Mouse (Mus musculus) MEL (cell line): Measurements from ENCODE around the gene Aarsd1. TPM values are rescaled to one million over a fixed set of nuclear protein-coding genes. Genes with fewer than 3 reads are reported as not detected.

Experiments used
- DNase-seq: peaks from one replicate; pipeline ENCODE4 v3.0.0; 2011; ENCODE audit warnings: low read depth, low spot score
- H3K27ac ChIP-seq: 2 replicates; pipeline ENCODE4 v1.5.1; 2012; ENCODE audit warnings: low read depth, mild to moderate bottlenecking, control low read depth, low read length, moderate library complexity; ENCODE audit not compliant: control insufficient read depth
- H3K27me3 ChIP-seq, 2 experiments: fragments of 150-350 bp in 1 of 2; sonication (generic) in 1 of 2; 2 replicates each; pipeline ENCODE4 v1.6.1; 2012; ENCODE audit warnings: low read length in 2 of 2, mild to moderate bottlenecking in 2 of 2, improper control_type of control experiment in 1 of 2, moderate library complexity in 1 of 2; ENCODE audit not compliant: insufficient read depth in 2 of 2, control insufficient read depth in 1 of 2
- H3K36me3 ChIP-seq, 2 experiments: 2 replicates each; pipeline ENCODE4 v1.6.1; 2012 to 2014; ENCODE audit warnings: low read length in 2 of 2, improper control_type of control experiment in 1 of 2, inconsistent platforms in 1 of 2, mild to moderate bottlenecking in 1 of 2; ENCODE audit not compliant: insufficient read depth in 2 of 2, control insufficient read depth in 1 of 2
- H3K4me1 ChIP-seq, 2 experiments: fragments of 150-350 bp in 1 of 2; sonication (generic) in 1 of 2; 2 replicates each; pipeline ENCODE4 v1.6.1; 2012; ENCODE audit warnings: low read length in 2 of 2, improper control_type of control experiment in 1 of 2, mild to moderate bottlenecking in 1 of 2; ENCODE audit not compliant: insufficient read depth in 2 of 2, control insufficient read depth in 1 of 2
- H3K4me3 ChIP-seq, 2 experiments: fragments of 150-350 bp in 1 of 2; sonication (generic) in 1 of 2; 2 replicates each; pipeline ENCODE4 v1.5.1; 2012; ENCODE audit warnings: low read depth in 2 of 2, low read length in 2 of 2, mild to moderate bottlenecking in 2 of 2, moderate library complexity in 2 of 2, control low read depth in 1 of 2, improper control_type of control experiment in 1 of 2; ENCODE audit not compliant: control insufficient read depth in 1 of 2, insufficient read depth in 1 of 2
- H3K79me2 ChIP-seq: 2 replicates; pipeline ENCODE4 v1.6.1; 2012; ENCODE audit warnings: mild to moderate bottlenecking, low read length, moderate library complexity; ENCODE audit not compliant: control insufficient read depth, poor library complexity, insufficient read depth
- H3K9ac ChIP-seq: 2 replicates; pipeline ENCODE4 v1.6.1; 2012; ENCODE audit warnings: low read depth, mild to moderate bottlenecking, control low read depth, low read length, moderate library complexity; ENCODE audit not compliant: control insufficient read depth, poor library complexity, severe bottlenecking
- H3K9me3 ChIP-seq: fragments of 150-350 bp; sonication (generic); replicated peaks from 2 replicates; pipeline ENCODE4 v1.6.1; 2012; ENCODE audit warnings: mild to moderate bottlenecking, low read length, improper control_type of control experiment, moderate library complexity; ENCODE audit not compliant: insufficient read depth
- BHLHE40 ChIP-seq: IDR thresholded peaks from 2 replicates; pipeline ENCODE4 v1.6.1; 2012; ENCODE audit warnings: low read depth, mild to moderate bottlenecking, inconsistent platforms, low read length, improper control_type of control experiment, borderline replicate concordance
- CHD1 ChIP-seq: IDR thresholded peaks from 2 replicates; pipeline ENCODE4 v1.6.1; 2012; ENCODE audit warnings: low read depth, mild to moderate bottlenecking, inconsistent platforms, low read length, improper control_type of control experiment
- CTCF ChIP-seq, 3 experiments: IDR thresholded peaks in 2 of 3; conservative IDR thresholded peaks in 1 of 3; 2 replicates each; pipeline ENCODE4 v1.5.1; 2011 to 2012; ENCODE audit warnings: low read length in 3 of 3, low read depth in 2 of 3, mild to moderate bottlenecking in 2 of 3, improper control_type of control experiment in 1 of 3, inconsistent platforms in 1 of 3, mixed read lengths in 1 of 3, moderate library complexity in 1 of 3; ENCODE audit not compliant: control insufficient read depth in 1 of 3, insufficient read depth in 1 of 3, poor library complexity in 1 of 3, severe bottlenecking in 1 of 3
- E2F4 ChIP-seq: IDR thresholded peaks from 2 replicates; pipeline ENCODE4 v1.6.1; 2011; ENCODE audit warnings: low read depth, low read length, improper control_type of control experiment, borderline replicate concordance
- GATA1 ChIP-seq: IDR thresholded peaks from 2 replicates; pipeline ENCODE4 v1.6.1; 2011; ENCODE audit warnings: low read depth, low read length, improper control_type of control experiment
- HCFC1 ChIP-seq: IDR thresholded peaks from 2 replicates; pipeline ENCODE4 v1.6.1; 2012; ENCODE audit warnings: low read depth, mild to moderate bottlenecking, inconsistent platforms, low read length, improper control_type of control experiment, moderate library complexity
- MAZ ChIP-seq: IDR thresholded peaks from 2 replicates; pipeline ENCODE4 v1.6.1; 2012; ENCODE audit warnings: low read depth, mild to moderate bottlenecking, inconsistent platforms, low read length, improper control_type of control experiment
- MEF2A ChIP-seq: IDR thresholded peaks from 2 replicates; pipeline ENCODE4 v1.6.1; 2014; ENCODE audit warnings: low read depth, mild to moderate bottlenecking, inconsistent platforms, low read length, improper control_type of control experiment; ENCODE audit not compliant: poor library complexity, insufficient replicate concordance, severe bottlenecking; ENCODE audit errors: extremely low read depth
- NELFE ChIP-seq: IDR thresholded peaks from 2 replicates; pipeline ENCODE4 v1.6.1; 2011; ENCODE audit warnings: low read depth, low read length, improper control_type of control experiment
- NRF1 ChIP-seq: IDR thresholded peaks from 2 replicates; pipeline ENCODE4 v1.6.1; 2014; ENCODE audit warnings: low read depth, mild to moderate bottlenecking, inconsistent platforms, low read length, improper control_type of control experiment, moderate library complexity; ENCODE audit not compliant: poor library complexity, insufficient read depth, severe bottlenecking
- POLR2AphosphoS5 ChIP-seq: IDR thresholded peaks from 2 replicates; pipeline ENCODE4 v1.6.1; 2012; ENCODE audit warnings: low read depth, borderline replicate concordance, mild to moderate bottlenecking, inconsistent platforms, low read length, moderate library complexity, mixed read lengths
- RCOR1 ChIP-seq: IDR thresholded peaks from 2 replicates; pipeline ENCODE4 v1.6.1; 2012; ENCODE audit warnings: low read depth, mild to moderate bottlenecking, inconsistent platforms, low read length, improper control_type of control experiment
- SIN3A ChIP-seq: IDR thresholded peaks from 2 replicates; pipeline ENCODE4 v1.6.1; 2012; ENCODE audit warnings: low read length, improper control_type of control experiment, inconsistent platforms
- SMC3 ChIP-seq: IDR thresholded peaks from 2 replicates; pipeline ENCODE4 v1.6.1; 2011; ENCODE audit warnings: low read depth, low read length, improper control_type of control experiment
- TAL1 ChIP-seq: IDR thresholded peaks from 2 replicates; pipeline ENCODE4 v1.6.1; 2012; ENCODE audit warnings: mild to moderate bottlenecking, inconsistent platforms, low read length, moderate library complexity, mixed read lengths
- TBP ChIP-seq: IDR thresholded peaks from 2 replicates; pipeline ENCODE4 v1.8.0; 2011; ENCODE audit warnings: low read depth, low read length, improper control_type of control experiment
- TCF12 ChIP-seq: IDR thresholded peaks from 2 replicates; pipeline ENCODE4 v1.6.1; 2014; ENCODE audit warnings: low read depth, mild to moderate bottlenecking, inconsistent platforms, low read length, improper control_type of control experiment, moderate library complexity
- UBTF ChIP-seq: IDR thresholded peaks from 2 replicates; pipeline ENCODE4 v1.6.1; 2012; ENCODE audit warnings: low read depth, mild to moderate bottlenecking, inconsistent platforms, low read length, improper control_type of control experiment, moderate library complexity, borderline replicate concordance; ENCODE audit not compliant: insufficient read depth
- USF2 ChIP-seq, 2 experiments: IDR thresholded peaks; 2 replicates each; pipeline ENCODE4 v1.6.1; 2011 to 2012; ENCODE audit warnings: improper control_type of control experiment in 2 of 2, low read length in 2 of 2, borderline replicate concordance in 1 of 2, inconsistent platforms in 1 of 2, low read depth in 1 of 2, mild to moderate bottlenecking in 1 of 2; ENCODE audit not compliant: insufficient read depth in 1 of 2
- ZC3H11A ChIP-seq: IDR thresholded peaks from 2 replicates; pipeline ENCODE4 v1.6.1; 2012; ENCODE audit warnings: low read depth, mild to moderate bottlenecking, inconsistent platforms, low read length, improper control_type of control experiment
- ZKSCAN1 ChIP-seq: IDR thresholded peaks from 2 replicates; pipeline ENCODE4 v1.6.1; 2012; ENCODE audit warnings: low read depth, mild to moderate bottlenecking, inconsistent platforms, low read length, improper control_type of control experiment, moderate library complexity
- polyA plus RNA-seq, 2 experiments: library from polyadenylated mRNA; stranded (reverse) in 1 of 2; unstranded in 1 of 2; fragments of >175 nt in 1 of 2; fragments of >200 nt in 1 of 2; gene quantifications; 2 replicates each; pipeline versions ENCODE4 v1.2.1 to v1.2.4; 2012; ENCODE audit warnings: low replicate concordance in 2 of 2, low read depth in 1 of 2; ENCODE audit not compliant: insufficient read length in 2 of 2, insufficient read depth in 1 of 2, missing spikeins in 1 of 2
- total RNA-seq: library from RNA; depleted of rRNA; stranded (reverse); fragments of 300-350 nt; gene quantifications from 2 replicates; pipeline ENCODE4 v1.2.3, GENCODE M21; 2012

Aarsd1 gene
- total and polyA plus RNA-seq, 3 experiments, result 80.5 to 371 (median 133) TPM

- H3K4me3 ChIP-seq, result no peak overlapping the region
- peak; percentile 61 for DNase-seq
- peak overlapping the region; percentile 17; the same call in 1 of the 2 replicates for H3K27ac ChIP-seq
- TF ChIP-seq UBTF (no peak), ZC3H11A (no peak), E2F4 (no peak), SIN3A (no peak), POLR2AphosphoS5 (no peak), SMC3 (peak; percentile 41), TAL1 (no peak), MAZ (no peak), BHLHE40 (no peak), MEF2A (no peak), RCOR1 (no peak), CTCF (IDR thresholded peaks at IDR 0.05 in 2 of 3, conservative IDR thresholded peaks at IDR 0.05 in 1 of 3; ENCODE audit: control insufficient read depth in 1 of 3, insufficient read depth in 1 of 3, low read depth in 2 of 3, low read length in 3 of 3, poor library complexity in 1 of 3, severe bottlenecking in 1 of 3) (peak; percentile 22 to 52 (median 41)), TBP (no peak)
- H3K9ac ChIP-seq, result no peak overlapping the region
- peaks cover 12% of the 10 kb centered on the region for H3K79me2 ChIP-seq
- no peaks in the 10 kb centered on the region for H3K27me3 ChIP-seq
- H3K4me1 ChIP-seq, result peaks cover 12 to 17% of the 10 kb centered on the region in 2 experiments
- no peaks in the 10 kb centered on the region for H3K9me3 ChIP-seq
- peaks cover 0 to 22% of the 10 kb centered on the region in 2 experiments; a peak in 3 of 4 replicates for H3K36me3 ChIP-seq
Measured at GRCm38 (mm10) chr11:101419610-101420009, 2.2 kb upstream of the Aarsd1 start.

GRCm38 (mm10) chr11:101418991-101419390 is 1.6 kb upstream of the Aarsd1 start:
- Histone ChIP-seq H3K9me3 (no peaks in the 10 kb centered on the region), H3K27me3 (no peaks in the 10 kb centered on the region), H3K9ac (no peak overlapping the region), H3K36me3 (peaks cover 2 to 22% of the 10 kb centered on the region in 2 experiments), H3K4me1 (peaks cover 12 to 14% of the 10 kb centered on the region in 2 experiments), H3K4me3 (no peak overlapping the region), H3K79me2 (peaks cover 12% of the 10 kb centered on the region)
- DNase-seq, result no peak
- TF ChIP-seq HCFC1, result no peak
- TF ChIP-seq UBTF, result no peak
- no peak for TF ChIP-seq NELFE
- TF ChIP-seq E2F4, result no peak
- no peak for TF ChIP-seq ZKSCAN1
- TF ChIP-seq TAL1, result no peak
- TF ChIP-seq USF2 (IDR thresholded peaks at IDR 0.05; ENCODE audit: borderline replicate concordance in 1 of 2, insufficient read depth in 1 of 2, low read depth in 1 of 2, low read length in 2 of 2), result no peak
- no peak for TF ChIP-seq CHD1
- no peak for TF ChIP-seq GATA1
- TF ChIP-seq NRF1, result no peak
- no peak for TF ChIP-seq SIN3A
- no peak for TF ChIP-seq TCF12
- TF ChIP-seq BHLHE40, result no peak
- TF ChIP-seq, all 39 proteins: peak for 0
- no peak overlapping the region for H3K27ac ChIP-seq
